In the genomic region with DNA sequence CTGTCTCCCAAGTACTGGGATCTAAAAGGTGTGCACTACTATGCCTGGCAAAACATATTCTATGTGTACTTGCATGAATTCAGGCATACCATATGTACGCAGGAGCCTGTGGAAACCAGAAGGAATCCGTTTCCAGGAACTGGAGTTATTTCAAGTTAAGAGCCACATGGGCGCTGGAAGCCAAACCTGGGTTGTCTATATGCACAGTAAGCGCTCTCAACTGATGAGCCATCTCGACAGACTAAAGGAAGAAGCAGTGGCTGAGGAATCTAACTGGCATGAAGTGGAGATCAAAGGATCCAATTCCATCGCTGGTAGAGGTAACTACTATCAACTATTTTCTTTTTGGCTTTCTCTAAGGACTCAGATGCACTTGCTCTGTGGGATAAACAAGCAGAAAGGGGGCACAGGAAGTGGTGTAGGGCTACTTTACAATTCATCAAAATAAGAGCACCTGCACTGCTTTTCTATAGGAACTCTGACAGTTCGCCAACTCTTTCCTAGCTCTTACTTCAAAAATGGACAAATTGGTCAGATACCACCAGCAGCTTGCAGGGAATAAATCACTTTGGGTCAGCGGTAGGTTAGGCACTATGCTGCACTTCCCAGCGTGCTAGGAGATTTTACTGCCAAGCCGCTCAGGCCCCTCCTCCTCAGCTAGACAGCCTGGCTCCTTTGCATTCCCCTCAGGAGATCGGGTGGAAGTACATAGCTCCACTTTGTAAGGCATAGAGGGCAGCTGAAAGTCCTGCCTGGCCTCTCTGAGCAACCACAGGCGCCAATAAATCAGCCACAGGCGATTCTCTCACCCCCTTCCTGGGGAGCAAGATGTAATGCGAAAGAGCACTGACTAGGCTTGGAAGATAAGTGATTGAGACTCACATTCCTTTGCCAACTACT, we compare ENCODE assay signal across 8 mouse cellular contexts. TPM values are rescaled to one million over a fixed set of nuclear protein-coding genes. Genes with fewer than 3 reads are reported as not detected.
DNase-seq lines count a peak whose midpoint lies in the region; ATAC-seq and TF ChIP-seq lines count a peak whose summit lies in the region.

No protein-coding gene starts in this region.

- H3K4me1 ChIP-seq in forebrain, embryonic 12.5 days = peaks cover 31% of the 10 kb centered on the region
- H3K4me1 ChIP-seq in intestine, postnatal 0 days (replicated peaks; ENCODE audit: control insufficient read depth, insufficient read depth, low read length) = peaks cover 3% of the 10 kb centered on the region; the same call in 1 of the 2 replicates

- H3K4me3 ChIP-seq in forebrain, embryonic 12.5 days (replicated peaks) = peak overlapping the region; percentile 72
- H3K4me3 ChIP-seq in intestine, postnatal 0 days (ENCODE audit: low read depth, low read length) = no peak overlapping the region

- no peaks in the 10 kb centered on the region for H3K9me3 ChIP-seq in forebrain, embryonic 12.5 days
- H3K9me3 ChIP-seq in intestine, postnatal 0 days (ENCODE audit: control insufficient read depth) = no peaks in the 10 kb centered on the region

- TF ChIP-seq CTCF in intestine, postnatal 0 days (IDR thresholded peaks at IDR 0.05; ENCODE audit: low read depth) = no peak

- 0 out of 2 replicates have a peak, but pooled peaks cover 2% of the 10 kb centered on the region for H3K36me3 ChIP-seq in forebrain, embryonic 12.5 days (replicated peaks)
- no peaks in the 10 kb centered on the region for H3K36me3 ChIP-seq in intestine, postnatal 0 days (ENCODE audit: control insufficient read depth, insufficient read depth)

- WGBS in forebrain, embryonic 12.5 days = 33% methylated on average over 14 of the region's 14 CpGs
- WGBS in intestine, postnatal 0 days = 35% methylated on average over 14 of the region's 14 CpGs

- ATAC-seq in forebrain, embryonic 12.5 days (ENCODE audit: low FRiP score) = no peak
- no peak for ATAC-seq in intestine, postnatal 0 days
- ATAC-seq in megakaryocyte-erythroid progenitor cell, adult 5-6 weeks (replicated peaks; ENCODE audit: low FRiP score, low TSS enrichment, poor library complexity, severe bottlenecking) = peak; percentile 3; the same call in 1 of the 2 replicates

- peak overlapping the region; percentile 96; the same call in 1 of the 2 replicates for H3K9ac ChIP-seq in forebrain, embryonic 12.5 days
- no peak overlapping the region for H3K9ac ChIP-seq in intestine, postnatal 0 days (ENCODE audit: low read depth, low read length)

- H3K4me2 ChIP-seq in forebrain, embryonic 12.5 days = peak overlapping the region; percentile 84
- H3K4me2 ChIP-seq in intestine, postnatal 0 days (replicated peaks; ENCODE audit: low read depth) = peak overlapping the region; percentile 75

- no peaks in the 10 kb centered on the region for H3K27me3 ChIP-seq in forebrain, embryonic 12.5 days
- no peaks in the 10 kb centered on the region for H3K27me3 ChIP-seq in intestine, postnatal 0 days (replicated peaks; ENCODE audit: control insufficient read depth, insufficient read depth, low read length)

- DNase-seq in spleen, postnatal 10 days (ENCODE audit: low spot score in 2 of 2) = peak; percentile 40 to 50
- no peak for DNase-seq in spleen, adult 12 weeks (ENCODE audit: low spot score)
- peak; percentile 48 for DNase-seq in brain, adult 2 months (ENCODE audit: low read depth, low spot score)
- peak; percentile 58 for DNase-seq in thymus, postnatal 4 days
- no peak for DNase-seq in layer of hippocampus, adult 18-20 months (ENCODE audit: low spot score in 2 of 2)

- no peak overlapping the region for H3K27ac ChIP-seq in forebrain, embryonic 12.5 days
- H3K27ac ChIP-seq in intestine, postnatal 0 days (ENCODE audit: low read depth, low read length) = no peak overlapping the region

RNA-seq across cellular contexts. Expression of gene Zbtb25, which starts 2.1 kb away (rescaled TPM):
- 20.0 and 22.5 TPM in 2 replicates for polyA plus RNA-seq in forebrain, embryonic 12.5 days (2016; fragmentation: Nextera tagmentation; extraction: Ambion mirVana)
- 4.3 and 5.2 TPM in 2 replicates for polyA plus RNA-seq in intestine, postnatal 0 days (2015; fragmentation: Nextera tagmentation; extraction: Ambion mirVana)
- 22.0 and 22.1 TPM in 2 replicates for total RNA-seq in megakaryocyte-erythroid progenitor cell, adult 5-6 weeks (2014; fragmentation: Nextera tagmentation)
- 15.6 and 20.6 TPM in 2 replicates for total RNA-seq in megakaryocyte-erythroid progenitor cell, adult 5-6 weeks (2017)
- total RNA-seq in layer of hippocampus, adult 18-20 months (2021) = 10 to 100 TPM; 14.3 to 16.1 TPM

RNA-seq across cellular contexts. Expression of gene Zbtb1, which starts 2.7 kb away (rescaled TPM):
- polyA plus RNA-seq in forebrain, embryonic 12.5 days (2016; fragmentation: Nextera tagmentation; extraction: Ambion mirVana) = 8.2 and 8.5 TPM in 2 replicates
- 3.3 and 3.4 TPM in 2 replicates for polyA plus RNA-seq in intestine, postnatal 0 days (2015; fragmentation: Nextera tagmentation; extraction: Ambion mirVana)
- total RNA-seq in megakaryocyte-erythroid progenitor cell, adult 5-6 weeks (2014; fragmentation: Nextera tagmentation) = 21.1 and 28.4 TPM in 2 replicates
- total RNA-seq in megakaryocyte-erythroid progenitor cell, adult 5-6 weeks (2017) = 25.0 and 35.6 TPM in 2 replicates
- total RNA-seq in layer of hippocampus, adult 18-20 months (2021) = 1 to 10 TPM; 6.8 to 7.4 TPM

RNA-seq across cellular contexts. Expression of gene Hspa2, which starts 36.6 kb away (rescaled TPM):
- 4.6 and 4.8 TPM in 2 replicates for polyA plus RNA-seq in forebrain, embryonic 12.5 days (2016; fragmentation: Nextera tagmentation; extraction: Ambion mirVana)
- polyA plus RNA-seq in intestine, postnatal 0 days (2015; fragmentation: Nextera tagmentation; extraction: Ambion mirVana) = 16.9 and 23.5 TPM in 2 replicates
- total RNA-seq in megakaryocyte-erythroid progenitor cell, adult 5-6 weeks (2014; fragmentation: Nextera tagmentation) = 2.3 and 2.8 TPM in 2 replicates
- 11.6 and 14.6 TPM in 2 replicates for total RNA-seq in megakaryocyte-erythroid progenitor cell, adult 5-6 weeks (2017)
- 100 to 1,000 TPM; 122 to 125 TPM for total RNA-seq in layer of hippocampus, adult 18-20 months (2021)

RNA-seq across cellular contexts. Expression of gene Akap5, which starts 42.7 kb away (rescaled TPM):
- 5.9 and 6.5 TPM in 2 replicates for polyA plus RNA-seq in forebrain, embryonic 12.5 days (2016; fragmentation: Nextera tagmentation; extraction: Ambion mirVana)
- polyA plus RNA-seq in intestine, postnatal 0 days (2015; fragmentation: Nextera tagmentation; extraction: Ambion mirVana) = 0.85 and 1.1 TPM in 2 replicates
- 1.2 and 2.6 TPM in 2 replicates for total RNA-seq in megakaryocyte-erythroid progenitor cell, adult 5-6 weeks (2014; fragmentation: Nextera tagmentation)
- total RNA-seq in megakaryocyte-erythroid progenitor cell, adult 5-6 weeks (2017) = 2.1 and 4.8 TPM in 2 replicates
- 10 to 100 TPM; 57.9 to 61.0 TPM for total RNA-seq in layer of hippocampus, adult 18-20 months (2021)

RNA-seq across cellular contexts. Expression of gene Ppp1r36, which starts 50.0 kb away (rescaled TPM):
- polyA plus RNA-seq in forebrain, embryonic 12.5 days (2016; fragmentation: Nextera tagmentation; extraction: Ambion mirVana) = 0.13 and 0.93 TPM in 2 replicates
- 0.90 and 1.1 TPM in 2 replicates for polyA plus RNA-seq in intestine, postnatal 0 days (2015; fragmentation: Nextera tagmentation; extraction: Ambion mirVana)
- not detected in 2 replicates for total RNA-seq in megakaryocyte-erythroid progenitor cell, adult 5-6 weeks (2014; fragmentation: Nextera tagmentation)
- total RNA-seq in megakaryocyte-erythroid progenitor cell, adult 5-6 weeks (2017) = not detected in 2 replicates
- total RNA-seq in layer of hippocampus, adult 18-20 months (2021) = 1 to 10 TPM; 1.5 to 1.9 TPM

Comparison
In these comparisons a context has a peak if more than half of its experiments do, and no peak if none do; other contexts are left out.
1. DNase-seq: peak in spleen, postnatal 10 days (2 of 2), brain, adult 2 months (single experiment) and thymus, postnatal 4 days (single experiment); none in spleen, adult 12 weeks (single experiment) and layer of hippocampus, adult 18-20 months (0 of 2).
2. RNA of gene Hspa2, which starts 36.6 kb away (total RNA-seq): 122 to 125 TPM in layer of hippocampus, adult 18-20 months; 2.3 to 14.6 TPM in megakaryocyte-erythroid progenitor cell, adult 5-6 weeks; every median in the first group is over 4 times any median in the second.